In genomic region chr11:74512595-74512994, GRCm38 (mm10) we compare ENCODE assay signal across 34 mouse cellular contexts.
"Had no signal": no experiment of that assay in that cellular context is flagged by ENCODE, and none has a peak within 500 bp of the region (broad histone marks: within the 10 kb centered on the region; RNA-seq: fewer than 3 reads in every experiment).

No protein-coding gene starts in this region.

- H3K27ac ChIP-seq: heart, embryonic 10.5 days; heart, embryonic 13.5 days; heart, embryonic 15.5 days; hindbrain, embryonic 10.5 days; hindbrain, embryonic 12.5 days; hindbrain, embryonic 13.5 days; hindbrain, embryonic 15.5 days; hindbrain, postnatal 0 days; intestine, embryonic 15.5 days; kidney, embryonic 15.5 days; kidney, postnatal 0 days; layer of hippocampus, adult 2 months had no signal

- DNase-seq: heart, postnatal 10 days; heart, postnatal 14 days; heart, postnatal 36 days; heart, postnatal 4 days; kidney, adult 11 months; kidney, adult 18-20 months; kidney, adult 2 months; kidney, adult 8-10 months; kidney, adult 9 months; kidney, postnatal 10 days; kidney, postnatal 14 days; kidney, postnatal 25 days; kidney, postnatal 36 days; kidney, postnatal 4 days; layer of hippocampus, adult 9-11 months; layer of hippocampus, postnatal 36 days had no signal

- H3K9me3 ChIP-seq: heart, embryonic 10.5 days; heart, embryonic 12.5 days; heart, embryonic 13.5 days; heart, embryonic 15.5 days; hindbrain, embryonic 10.5 days; hindbrain, embryonic 12.5 days; hindbrain, embryonic 13.5 days; hindbrain, embryonic 15.5 days; intestine, embryonic 15.5 days; kidney, embryonic 15.5 days had no signal

- H3K4me3 ChIP-seq: heart, embryonic 10.5 days; heart, embryonic 12.5 days; heart, embryonic 13.5 days; heart, embryonic 15.5 days; hindbrain, embryonic 10.5 days; hindbrain, embryonic 12.5 days; hindbrain, embryonic 13.5 days; hindbrain, embryonic 15.5 days; intestine, embryonic 15.5 days; kidney, embryonic 15.5 days; layer of hippocampus, adult 2 months had no signal

- H3K9ac ChIP-seq: heart, embryonic 12.5 days; heart, embryonic 13.5 days; heart, embryonic 15.5 days; hindbrain, embryonic 12.5 days; hindbrain, embryonic 13.5 days; hindbrain, embryonic 15.5 days; intestine, embryonic 15.5 days; kidney, embryonic 15.5 days had no signal

- H3K4me2 ChIP-seq: heart, embryonic 11.5 days; heart, embryonic 12.5 days; heart, embryonic 13.5 days; heart, embryonic 15.5 days; hindbrain, embryonic 12.5 days; hindbrain, embryonic 13.5 days; hindbrain, embryonic 15.5 days; intestine, embryonic 15.5 days; kidney, embryonic 15.5 days had no signal

- H3K4me1 ChIP-seq: hindbrain, embryonic 15.5 days; intestine, embryonic 15.5 days had no signal

- ATAC-seq: hindbrain, embryonic 16.5 days; inflammation-experienced regulatory T-cells, adult 6 months; intestine, embryonic 15.5 days; intestine, embryonic 16.5 days; intestine, postnatal 0 days had no signal

- H3K36me3 ChIP-seq: heart, embryonic 10.5 days; heart, embryonic 13.5 days; heart, embryonic 15.5 days; hindbrain, embryonic 10.5 days; hindbrain, embryonic 12.5 days; hindbrain, embryonic 13.5 days; hindbrain, embryonic 15.5 days; intestine, embryonic 15.5 days; kidney, embryonic 15.5 days had no signal

- H3K27me3 ChIP-seq: heart, embryonic 12.5 days; heart, embryonic 13.5 days; heart, embryonic 15.5 days; hindbrain, embryonic 12.5 days; hindbrain, embryonic 13.5 days; hindbrain, embryonic 15.5 days; intestine, embryonic 15.5 days; kidney, embryonic 15.5 days had no signal
